Mouse (Mus musculus) neural tube, embryonic 11.5 days (tissue): ENCODE measurements around the gene Arhgap19. TPM values are rescaled to one million over a fixed set of nuclear protein-coding genes. Genes with fewer than 3 reads are reported as not detected.

Experiments used
- ATAC-seq: fragments of 200-750 bp; cut with Nextera tagmentation; 2 replicates; pipeline ENCODE4 v1.8.0; 2017; ENCODE audit warnings: moderate number of reproducible peaks, mild to moderate bottlenecking, moderate TSS enrichment, moderate library complexity; ENCODE audit not compliant: insufficient read depth, low FRiP score, low TSS enrichment
- DNase-seq: peaks from one replicate; pipeline ENCODE4 v3.0.0-alpha.2; 2015; ENCODE audit warnings: low spot score
- H3K27ac ChIP-seq: fragments of 300-500 bp; sonication (generic); 2 replicates; pipeline ENCODE4 v1.5.1; 2014; ENCODE audit warnings: low read depth, mild to moderate bottlenecking, low read length
- H3K27me3 ChIP-seq: fragments of 300-500 bp; sonication (generic); 2 replicates; pipeline ENCODE4 v1.6.1; 2014; ENCODE audit warnings: mild to moderate bottlenecking, low read length, mixed read lengths; ENCODE audit not compliant: control insufficient read depth, insufficient read depth
- H3K36me3 ChIP-seq: fragments of 300-500 bp; sonication (generic); 2 replicates; pipeline ENCODE4 v1.6.1; 2014; ENCODE audit warnings: mild to moderate bottlenecking, low read length, moderate library complexity, mixed read lengths; ENCODE audit not compliant: control insufficient read depth, insufficient read depth
- H3K4me1 ChIP-seq: fragments of 300-500 bp; sonication (generic); 2 replicates; pipeline ENCODE4 v1.6.1; 2014; ENCODE audit warnings: low read length, mixed read lengths; ENCODE audit not compliant: control insufficient read depth, insufficient read depth
- H3K4me2 ChIP-seq: fragments of 300-500 bp; sonication (generic); 2 replicates; pipeline ENCODE4 v1.6.1; 2014; ENCODE audit warnings: low read depth, mild to moderate bottlenecking, moderate library complexity
- H3K4me3 ChIP-seq: fragments of 300-500 bp; sonication (generic); 2 replicates; pipeline ENCODE4 v1.5.1; 2014; ENCODE audit warnings: low read depth, low read length
- H3K9ac ChIP-seq: fragments of 300-500 bp; sonication (generic); 2 replicates; pipeline ENCODE4 v1.6.1; 2014; ENCODE audit warnings: mild to moderate bottlenecking, low read length
- H3K9me3 ChIP-seq: fragments of 300-500 bp; sonication (generic); 2 replicates; pipeline ENCODE4 v1.6.1; 2016; ENCODE audit warnings: low read length; ENCODE audit not compliant: control insufficient read depth
- WGBS: fragments of 180-500 bp; shearing (Covaris S2); extraction: QIAGEN DNeasy Blood & Tissue Kit; methylation state at CpG from one replicate; pipeline ENCODE4 v1.1.7; 2014; 5-methylcytosine and 5-hydroxymethylcytosine counted together
- polyA plus RNA-seq: library from polyadenylated mRNA; unstranded; fragments of >200 nt; fragmentation: Nextera tagmentation; extraction: Ambion mirVana; gene quantifications from 2 replicates; pipeline ENCODE4 v1.2.1, GENCODE M21; 2014

Arhgap19 gene
- polyA plus RNA-seq, 1 experiment from 2014 or later = 37.0 TPM

DNA sequence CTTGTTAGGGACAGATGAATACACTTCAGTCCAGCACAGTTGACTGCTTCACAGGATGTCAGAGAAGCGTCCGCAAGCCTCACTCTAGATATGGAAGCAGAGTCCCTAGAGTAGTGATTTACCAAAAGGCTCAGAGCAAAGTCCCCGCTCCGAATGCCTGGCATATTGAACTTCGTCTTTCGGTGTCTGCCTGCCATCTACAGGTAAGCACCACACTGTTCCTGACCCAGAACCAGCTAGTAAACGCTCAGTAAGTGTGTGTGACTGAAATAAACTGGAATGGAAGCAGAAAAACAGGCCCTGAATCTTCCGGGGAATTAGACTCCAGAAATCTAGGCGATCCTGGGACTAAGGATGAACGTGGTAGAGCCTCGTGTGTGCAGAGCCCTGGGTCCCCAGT, 49.9 kb downstream of the Arhgap19 start:
- H3K27ac ChIP-seq = no peak overlapping the region
- no peaks in the 10 kb centered on the region for H3K36me3 ChIP-seq
- 74% methylated on average over 11 of the region's 11 CpGs for WGBS
- 0 out of 2 replicates have a peak, but pooled peaks cover 2% of the 10 kb centered on the region for H3K27me3 ChIP-seq
- DNase-seq = no peak
- ATAC-seq = no peak
- no peak overlapping the region for H3K4me2 ChIP-seq
- H3K4me3 ChIP-seq = no peak overlapping the region
- peaks cover 4% of the 10 kb centered on the region; the same call in 1 of the 2 replicates for H3K4me1 ChIP-seq
- no peak overlapping the region for H3K9ac ChIP-seq
- no peaks in the 10 kb centered on the region for H3K9me3 ChIP-seq

GRCm38 (mm10) chr19:41747436-41747835, 54.4 kb downstream of the Arhgap19 start:
- H3K4me1 ChIP-seq = peaks cover 20% of the 10 kb centered on the region; the same call in 1 of the 2 replicates
- H3K27me3 ChIP-seq = peaks cover 11% of the 10 kb centered on the region
- WGBS = 90% methylated on average over 14 of the region's 14 CpGs

DNA sequence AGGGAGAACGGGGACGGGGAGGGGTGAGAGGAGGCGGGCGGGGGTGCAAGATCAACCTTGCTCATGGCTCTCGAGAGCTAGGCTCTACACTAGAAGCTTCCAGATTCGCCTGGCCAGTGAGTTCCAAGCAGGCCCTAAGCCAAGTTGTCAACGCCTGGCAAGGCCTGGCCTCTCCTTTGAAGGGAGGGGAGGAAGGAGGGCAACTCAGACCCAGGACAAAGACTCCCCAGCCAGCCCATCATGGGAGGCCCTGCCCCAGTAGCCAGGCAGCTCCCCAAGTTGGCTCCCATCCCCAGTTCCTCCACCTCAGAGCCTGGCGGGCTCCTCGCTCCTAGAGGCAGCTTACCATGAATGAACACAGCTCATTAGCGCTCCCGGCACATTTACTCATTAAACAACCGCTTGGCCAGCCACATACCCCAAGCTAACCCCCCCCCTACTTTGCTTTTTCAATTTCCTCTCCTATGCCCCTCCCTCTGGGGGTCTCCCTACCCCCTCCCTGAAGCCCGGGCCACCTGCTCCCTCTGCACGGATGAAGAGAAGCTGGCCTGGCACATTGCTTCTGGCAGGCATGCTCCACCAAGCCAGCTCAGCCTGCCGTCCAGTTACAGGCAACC, 55.8 kb downstream of the Arhgap19 start:
- ATAC-seq (peak; percentile 64), DNase-seq (peak; percentile 64)
- 0 out of 2 replicates have a peak overlapping the region, but pooled peaks have one; percentile 34 for H3K27ac ChIP-seq
- no peak overlapping the region for H3K4me2 ChIP-seq
- H3K4me3 ChIP-seq = no peak overlapping the region
- no peak overlapping the region for H3K9ac ChIP-seq
- H3K36me3 ChIP-seq = no peaks in the 10 kb centered on the region
- H3K4me1 ChIP-seq = peaks cover 15% of the 10 kb centered on the region; the same call in 1 of the 2 replicates
- peaks cover 14% of the 10 kb centered on the region for H3K27me3 ChIP-seq
- 52% methylated on average over 15 of the region's 15 CpGs for WGBS
- no peaks in the 10 kb centered on the region for H3K9me3 ChIP-seq

More at GRCm38 (mm10) chr19:41747436-41747835, 54.4 kb downstream of the Arhgap19 start:
- H3K4me2 ChIP-seq = no peak overlapping the region
- H3K9ac ChIP-seq = no peak overlapping the region
- DNase-seq = no peak
- ATAC-seq = no peak
- H3K9me3 ChIP-seq = no peaks in the 10 kb centered on the region
- H3K36me3 ChIP-seq = no peaks in the 10 kb centered on the region
- no peak overlapping the region for H3K27ac ChIP-seq
- H3K4me3 ChIP-seq = no peak overlapping the region

DNA sequence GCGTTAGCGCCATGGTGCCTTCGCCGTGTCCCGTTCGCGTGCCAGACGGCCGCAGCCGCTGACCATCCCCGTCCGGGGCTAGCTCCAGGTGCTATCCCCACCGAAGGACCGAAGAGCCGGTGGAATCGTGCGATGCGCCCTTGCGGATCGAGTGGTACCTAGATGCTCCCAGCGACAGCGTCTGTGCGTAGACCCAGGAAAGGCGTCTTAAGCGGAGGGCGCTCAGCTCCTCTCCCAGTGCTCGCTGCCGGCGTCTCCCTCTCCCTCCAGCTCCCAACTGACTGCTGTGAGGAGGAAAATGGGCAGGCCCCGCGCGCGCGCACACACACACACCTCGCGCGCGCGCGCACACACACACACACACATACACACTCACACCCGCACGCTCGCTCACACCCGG, 58.5 kb downstream of the Arhgap19 start, which contains the start of gene Slit1:
TSS of gene Slit1 (minus strand) at position 270 of the 400 bp plus-strand sequence.
- ATAC-seq (peak; percentile 23), DNase-seq (peak; percentile 72)
- Histone ChIP-seq H3K4me3 (peak within 1 kb of the TSS; percentile 42), H3K36me3 (no peaks in the 10 kb centered on the region), H3K27me3 (peaks cover 25% of the 10 kb centered on the region), H3K4me1 (peaks cover 21% of the 10 kb centered on the region), H3K9me3 (no peaks in the 10 kb centered on the region), H3K27ac (peak within 1 kb of the TSS; percentile 45; the same call in 1 of the 2 replicates), H3K9ac (peak within 1 kb of the TSS; percentile 45), H3K4me2 (peak within 1 kb of the TSS; percentile 58)
- under 1% methylated on average over 28 of the region's 44 CpGs for WGBS

- H3K27ac ChIP-seq = no peak overlapping the region
- H3K4me2 ChIP-seq = 0 out of 2 replicates have a peak overlapping the region, but pooled peaks have one; percentile 24
- no peak overlapping the region for H3K4me3 ChIP-seq
- H3K36me3 ChIP-seq = no peaks in the 10 kb centered on the region
- no peaks in the 10 kb centered on the region for H3K9me3 ChIP-seq
- DNase-seq (no peak), ATAC-seq (no peak)
- WGBS = 17% methylated on average over 4 of the region's 4 CpGs
- H3K27me3 ChIP-seq = peaks cover 28% of the 10 kb centered on the region
- no peak overlapping the region for H3K9ac ChIP-seq
- peaks cover 24% of the 10 kb centered on the region for H3K4me1 ChIP-seq
Observed at GRCm38 (mm10) chr19:41738896-41739295, 63.0 kb downstream of the Arhgap19 start.

DNA sequence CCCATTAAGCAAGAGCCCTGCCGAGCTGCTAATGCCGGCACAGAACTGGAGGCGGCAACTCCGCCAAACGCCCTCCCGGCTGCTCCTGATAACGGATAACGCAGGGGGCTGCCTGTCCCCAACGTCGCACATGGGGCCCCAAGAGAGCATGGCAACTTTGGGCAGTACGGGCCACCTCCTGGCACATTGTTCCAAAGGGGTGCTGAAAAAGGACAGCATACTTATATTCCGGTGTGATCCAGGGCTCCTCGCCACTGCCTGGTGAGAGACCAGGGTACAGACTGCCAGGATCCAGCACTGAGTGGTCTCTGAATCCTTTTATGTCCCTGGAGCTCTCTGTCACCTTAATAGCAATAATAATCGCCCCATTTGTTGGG, 63.4 kb downstream of the Arhgap19 start:
- no peak; the same call in 1 of the 2 replicates for ATAC-seq
- DNase-seq = no peak
- Histone ChIP-seq H3K4me2 (peak overlapping the region; percentile 24), H3K4me1 (peaks cover 19% of the 10 kb centered on the region), H3K36me3 (no peaks in the 10 kb centered on the region), H3K27me3 (peaks cover 26% of the 10 kb centered on the region), H3K27ac (no peak overlapping the region), H3K9ac (0 out of 2 replicates have a peak overlapping the region, but pooled peaks have one; percentile 8), H3K9me3 (no peaks in the 10 kb centered on the region), H3K4me3 (no peak overlapping the region)
- 11% methylated on average over 14 of the region's 14 CpGs for WGBS

- H3K9me3 ChIP-seq = no peaks in the 10 kb centered on the region
- ATAC-seq (peak; percentile 43; the same call in 1 of the 2 replicates), DNase-seq (peak; percentile 37)
- H3K4me2 ChIP-seq = peak overlapping the region; percentile 24
- H3K27ac ChIP-seq = no peak overlapping the region
- H3K4me3 ChIP-seq = no peak overlapping the region
- H3K27me3 ChIP-seq = peaks cover 21% of the 10 kb centered on the region
- H3K4me1 ChIP-seq = peaks cover 18% of the 10 kb centered on the region
- no peak overlapping the region for H3K9ac ChIP-seq
- no peaks in the 10 kb centered on the region for H3K36me3 ChIP-seq
- 2% methylated on average over 15 of the region's 18 CpGs for WGBS
Observed at GRCm38 (mm10) chr19:41737657-41738428, 64.0 kb downstream of the Arhgap19 start.

DNA sequence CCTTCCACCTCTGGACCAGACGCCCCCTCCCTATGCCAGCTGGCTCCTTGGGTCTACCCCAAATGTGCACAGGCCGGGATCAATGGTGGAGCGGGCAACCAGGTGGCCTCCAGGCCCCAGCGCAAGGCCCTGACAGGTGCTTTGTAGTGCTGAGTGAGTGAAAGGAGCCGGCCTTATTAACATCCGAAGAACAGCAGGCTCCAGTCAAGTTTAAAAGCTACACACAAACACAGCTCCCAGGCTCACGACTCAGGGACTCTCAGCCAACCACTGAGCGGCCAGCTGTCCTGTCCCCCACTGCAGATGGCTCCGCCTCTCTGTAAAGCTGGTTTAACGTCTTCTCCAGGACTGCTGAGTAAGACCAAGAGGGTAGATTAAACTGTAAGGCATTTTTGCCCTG, 67.2 kb downstream of the Arhgap19 start:
- ATAC-seq (peak; percentile 25; the same call in 1 of the 2 replicates), DNase-seq (peak; percentile 52)
- Histone ChIP-seq H3K4me3 (no peak overlapping the region), H3K9me3 (no peaks in the 10 kb centered on the region), H3K27ac (no peak overlapping the region), H3K4me2 (no peak overlapping the region), H3K36me3 (no peaks in the 10 kb centered on the region; the same call in 1 of the 2 replicates), H3K4me1 (peaks cover 18% of the 10 kb centered on the region), H3K27me3 (peaks cover 10% of the 10 kb centered on the region), H3K9ac (no peak overlapping the region)
- 17% methylated on average over 10 of the region's 10 CpGs for WGBS
